Mouse (Mus musculus): ENCODE data around the gene Dbf4.

Dbf4 gene

GRCm38 (mm10) chr5:8367614-8368327 is 54.7 kb downstream of the Dbf4 start, which contains the start of gene Adam22:
Adam22 (minus strand) TSS chr5:8368160.
- in situ Hi-C loops (cut with MboI, MseI) = no loop called here

DNA sequence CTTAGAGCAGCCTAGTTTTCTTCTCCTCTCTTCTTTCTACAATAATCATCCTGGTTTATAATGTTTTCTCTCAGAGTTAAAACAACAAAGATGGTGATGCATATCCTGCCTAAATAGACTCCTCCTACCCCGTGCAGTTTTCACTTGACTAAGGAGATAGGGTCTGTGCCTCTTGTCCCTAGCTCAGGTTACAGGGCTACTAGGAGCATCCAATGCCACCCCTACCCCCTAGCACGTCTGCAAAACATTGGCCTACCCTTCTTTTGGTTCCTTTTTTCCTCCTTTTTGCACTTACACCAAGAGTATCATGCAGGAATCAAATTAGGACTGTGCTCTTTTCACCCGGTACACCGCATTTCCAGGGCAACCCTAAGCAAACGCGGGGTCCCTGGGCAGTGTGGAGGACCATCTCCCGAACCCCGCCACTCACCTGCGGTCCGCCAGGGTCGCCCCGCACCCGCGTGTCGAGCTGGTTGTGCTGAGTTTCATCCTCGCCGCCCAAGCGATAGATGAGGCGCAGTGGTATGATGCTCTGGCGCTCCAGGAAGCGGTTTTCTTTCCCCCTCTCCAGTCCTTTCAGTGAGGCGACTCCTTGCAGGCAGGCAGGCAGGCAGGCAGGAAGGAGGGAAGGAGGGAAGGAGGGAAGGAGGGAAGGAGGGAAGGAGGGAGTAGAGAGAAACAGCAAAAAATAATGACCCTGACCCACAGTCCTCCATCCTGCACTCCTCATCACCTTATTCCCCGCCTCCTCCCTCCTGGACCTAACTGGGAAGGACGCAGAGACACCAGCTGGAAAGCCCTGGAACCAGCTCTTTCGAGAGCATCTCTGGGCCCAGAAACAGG is 55.5 kb downstream of the Dbf4 start:
- in situ Hi-C loops (cut with MboI, MseI) = no loop called here

GRCm38 (mm10) chr5:8362361-8362760 is 60.2 kb downstream of the Dbf4 start:
- in situ Hi-C loops (cut with MboI, MseI) = no loop called here

- in situ Hi-C loops (cut with MboI, MseI) = no loop called here
Observed at GRCm38 (mm10) chr5:8357677-8358076, 64.8 kb downstream of the Dbf4 start.

DNA sequence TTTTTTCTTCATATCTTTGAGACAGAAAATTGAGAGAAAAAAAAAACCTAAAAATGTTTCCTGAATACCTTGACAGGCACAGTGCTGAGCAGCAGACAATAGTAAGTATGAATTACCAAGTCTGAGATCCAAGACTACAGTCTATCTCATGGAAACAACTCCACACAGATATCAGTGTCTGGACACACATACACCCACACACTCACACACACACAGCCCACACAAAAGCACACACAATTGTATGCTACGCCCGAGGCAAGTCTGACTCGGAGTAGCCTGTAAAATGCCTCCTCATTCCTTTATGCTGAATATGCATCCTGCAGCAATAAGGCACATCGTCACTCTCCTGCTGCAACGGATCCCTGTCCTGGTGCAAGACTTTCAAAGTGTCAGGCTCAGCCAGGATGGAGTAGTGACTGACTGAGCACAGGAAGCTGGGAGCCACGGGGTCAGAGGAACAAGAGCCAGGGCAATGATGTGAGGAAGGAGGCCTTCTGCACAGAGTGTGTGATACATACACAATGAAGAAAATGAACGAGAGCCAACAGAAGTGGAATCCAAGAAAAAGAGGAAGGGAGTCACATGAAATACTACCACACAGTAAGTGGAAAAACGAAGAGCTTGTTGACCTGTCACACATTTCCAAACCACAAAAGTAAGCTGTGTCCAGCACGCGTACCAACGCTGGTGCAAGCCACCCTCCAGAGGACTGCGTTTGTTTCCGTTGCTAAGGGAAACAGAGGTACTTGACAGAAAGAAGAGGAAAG is 65.4 kb downstream of the Dbf4 start:
- in situ Hi-C loops (cut with MboI, MseI) = no loop called here

DNA sequence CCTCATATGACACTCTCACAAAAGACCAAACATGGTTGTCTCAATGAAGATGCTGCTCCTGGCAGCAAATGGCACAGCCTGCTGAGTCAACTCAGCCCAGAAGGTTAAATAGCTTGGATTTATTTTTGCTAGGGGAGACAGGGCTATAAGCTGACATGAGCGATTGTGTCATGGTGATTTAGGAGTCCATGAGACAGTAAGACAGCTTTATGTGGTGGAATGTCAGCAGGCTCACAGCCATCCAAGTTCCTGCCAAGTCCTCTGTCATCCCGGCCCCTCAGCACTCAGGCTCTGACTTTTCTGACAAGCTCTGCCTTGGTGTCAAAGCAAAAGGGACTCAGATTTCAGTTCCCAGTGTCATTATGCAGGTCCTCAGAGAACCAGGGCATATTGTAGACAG is 66.2 kb downstream of the Dbf4 start:
- in situ Hi-C loops (cut with MboI, MseI) = no loop called here

DNA sequence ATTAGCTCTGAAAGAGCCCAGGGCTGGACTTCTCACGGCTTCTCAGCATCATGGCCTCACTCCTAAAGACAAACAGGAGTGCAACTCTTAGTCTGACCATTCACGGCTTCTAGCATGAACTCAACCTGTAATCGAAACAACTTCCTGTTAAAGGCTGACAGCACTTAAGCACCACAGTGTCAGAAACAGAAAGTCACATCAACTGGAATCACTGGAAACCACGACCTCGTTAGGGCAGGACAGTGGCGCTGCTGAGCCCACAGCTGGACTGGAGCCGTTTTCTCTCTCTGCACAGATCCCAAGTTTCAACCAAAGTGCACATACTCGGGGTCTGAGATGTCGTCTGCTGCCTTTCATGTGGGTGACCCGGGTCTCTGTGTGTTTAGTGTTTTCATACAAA is 73.0 kb downstream of the Dbf4 start:
- in situ Hi-C loops (cut with MboI, MseI) = no loop called here
